Mouse (Mus musculus) WW6 (cell line): ENCODE data around the gene S100a10.

Source experiments
- DNase-seq: peaks from one replicate; pipeline ENCODE4 v3.0.0-alpha.2; 2013; ENCODE audit warnings: low read depth, low spot score

Gene S100a10

GRCm38 (mm10) chr3:93547749-93548540 lies 6.9 kb upstream of the S100a10 start:
- no peak for DNase-seq

DNA sequence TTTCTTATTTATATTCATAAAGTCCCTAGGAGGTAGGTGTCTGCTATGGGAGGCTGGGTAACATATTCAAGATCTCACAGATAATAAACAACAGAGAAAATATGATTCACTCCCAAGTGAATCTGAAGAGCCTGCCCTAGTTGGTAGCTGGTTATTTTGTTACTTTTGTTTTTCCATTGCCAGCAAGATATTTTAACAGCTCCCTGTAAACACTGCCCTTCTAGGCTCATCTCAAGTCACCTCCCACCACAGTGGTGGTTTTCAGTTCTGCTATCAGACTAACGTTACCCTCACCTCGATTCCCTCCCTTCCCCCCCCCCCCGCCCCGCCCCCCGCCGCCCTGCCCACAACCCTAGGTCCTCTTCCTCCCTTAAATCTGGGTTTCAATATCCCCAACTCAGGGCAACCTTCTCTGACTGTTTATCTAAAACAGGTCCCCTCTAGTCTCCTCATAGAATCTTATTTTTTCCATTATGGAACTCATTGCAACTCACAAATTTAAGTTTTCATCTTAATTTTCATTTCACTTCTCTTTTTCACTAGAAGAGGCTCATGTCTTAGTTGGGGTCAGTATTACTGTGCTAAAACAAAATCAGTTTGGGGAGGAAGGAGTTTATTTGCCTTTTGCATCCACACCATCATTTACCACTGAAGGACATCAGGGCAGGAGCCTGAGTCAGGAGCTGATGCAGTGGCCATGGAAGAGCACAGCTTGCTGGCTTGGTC lies 6.2 kb upstream of the S100a10 start:
- DNase-seq, result no peak

- no peak for DNase-seq
Measured at GRCm38 (mm10) chr3:93549986-93550385, 4.9 kb upstream of the S100a10 start.

- DNase-seq, result no peak
Measured at GRCm38 (mm10) chr3:93551950-93552901, 2.7 kb upstream of the S100a10 start.

DNA sequence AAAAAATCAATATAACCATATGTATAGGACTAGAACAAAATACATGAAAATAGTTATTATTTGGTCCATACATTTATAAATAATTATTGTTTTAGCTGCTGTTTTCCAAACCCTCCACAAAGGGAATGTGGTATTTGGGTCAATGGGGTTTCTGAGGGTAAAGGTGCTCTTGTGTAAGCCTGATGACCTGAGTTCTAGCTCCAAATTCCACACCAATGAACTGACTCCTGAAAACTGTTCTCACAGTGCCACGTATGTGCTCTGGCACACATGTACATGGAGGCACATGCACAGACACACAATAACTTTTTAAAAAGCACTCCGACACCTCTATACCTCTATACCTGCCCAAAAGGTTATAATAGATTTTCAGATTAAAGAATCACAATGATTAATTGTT lies 1.6 kb upstream of the S100a10 start:
- DNase-seq, result no peak

DNA sequence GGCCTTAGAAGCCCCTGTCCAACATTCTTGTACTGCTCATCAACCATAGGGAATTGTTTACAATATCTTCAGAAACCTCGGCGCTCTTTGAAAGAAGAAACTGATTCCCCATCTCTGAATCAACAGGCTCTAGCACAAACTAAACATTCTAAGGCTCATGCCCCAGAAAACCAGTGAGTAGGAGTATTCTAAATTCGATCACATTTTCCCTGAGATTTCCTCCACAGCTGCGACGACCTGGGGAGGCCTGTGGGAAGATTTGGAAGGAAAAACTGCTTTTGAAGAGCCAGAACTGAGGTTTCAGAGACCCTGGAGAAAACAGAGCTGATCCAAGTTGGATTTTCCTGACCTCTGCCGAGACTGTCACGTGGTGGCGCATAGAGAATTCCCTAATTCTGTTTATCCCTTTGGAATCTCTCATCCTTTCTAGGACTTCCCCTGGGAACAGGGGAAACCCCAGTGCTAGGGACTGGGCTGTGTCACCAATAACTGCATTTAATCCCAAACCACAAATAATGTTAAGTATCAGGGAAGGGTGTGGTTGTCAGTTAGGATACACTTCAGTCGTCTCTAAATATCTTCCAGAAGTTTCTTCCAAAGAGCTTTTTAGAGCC lies 1.0 kb upstream of the S100a10 start:
- DNase-seq, result no peak

- DNase-seq, result no peak
Measured at GRCm38 (mm10) chr3:93554379-93554980, 400 bp upstream of the S100a10 start.

DNA sequence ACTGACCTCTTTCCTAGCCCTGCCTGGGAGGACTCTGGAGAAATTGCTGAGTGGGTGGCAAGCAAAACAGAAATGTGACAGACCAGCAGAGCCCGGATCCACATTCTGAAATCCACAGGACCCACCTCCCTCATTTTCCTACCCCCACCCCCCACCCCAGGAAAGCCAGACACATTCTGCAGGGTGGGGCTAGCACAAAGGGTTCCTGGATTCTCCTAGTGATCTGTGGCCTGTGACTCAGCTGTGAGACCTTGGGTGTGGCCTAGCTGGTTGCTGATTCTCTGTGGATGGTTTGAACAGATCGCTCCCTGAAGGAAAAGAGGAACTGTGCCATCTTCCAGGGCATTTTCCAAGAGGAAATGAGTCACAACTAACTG lies 986 bp downstream of the S100a10 start:
- DNase-seq, result no peak

- no peak for DNase-seq
Measured at GRCm38 (mm10) chr3:93556599-93556998, 1.7 kb downstream of the S100a10 start.

GRCm38 (mm10) chr3:93557471-93557870 lies 2.6 kb downstream of the S100a10 start:
- no peak for DNase-seq

- no peak for DNase-seq
Measured at GRCm38 (mm10) chr3:93559961-93560360, 5.1 kb downstream of the S100a10 start.

DNA sequence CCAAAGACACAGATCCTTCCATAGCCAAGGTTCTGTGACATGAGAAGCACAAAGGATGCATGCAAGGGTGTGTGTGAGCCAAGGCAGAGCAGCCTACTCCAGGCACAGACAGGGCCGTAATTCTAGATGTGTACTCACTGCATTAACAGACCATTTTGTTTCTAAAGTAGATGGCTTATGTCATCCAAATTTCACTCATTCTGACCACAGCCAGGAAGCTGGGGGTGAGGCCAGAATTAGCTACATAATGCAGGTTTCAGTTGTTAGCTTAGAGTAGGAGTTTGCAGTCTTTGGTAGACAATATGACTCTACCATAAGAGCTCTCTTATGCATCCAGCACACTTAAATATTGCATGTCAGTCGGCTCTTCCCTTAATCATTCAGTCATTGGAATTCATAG lies 7.5 kb downstream of the S100a10 start:
- no peak for DNase-seq

GRCm38 (mm10) chr3:93563216-93563615 lies 8.3 kb downstream of the S100a10 start:
- DNase-seq, result no peak

DNA sequence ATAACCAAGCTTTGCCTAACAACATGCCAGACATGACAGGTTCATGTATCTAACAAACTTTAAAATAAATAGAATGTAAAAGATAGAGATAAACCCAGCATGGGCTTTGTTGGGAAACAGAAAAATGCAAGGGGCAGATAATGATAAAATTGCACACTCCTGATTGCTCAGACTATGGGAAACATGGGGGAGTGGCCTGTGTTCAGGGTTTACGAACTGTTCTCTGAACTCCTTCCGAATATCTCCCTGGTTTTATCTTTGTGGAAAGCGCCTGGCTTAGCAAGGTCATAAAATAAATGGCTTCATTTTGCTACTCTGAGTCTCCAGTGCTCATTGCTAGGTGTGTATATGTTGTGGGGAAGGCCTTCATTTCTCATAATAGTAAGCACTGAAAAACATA lies 12.0 kb downstream of the S100a10 start:
- no peak for DNase-seq

DNA sequence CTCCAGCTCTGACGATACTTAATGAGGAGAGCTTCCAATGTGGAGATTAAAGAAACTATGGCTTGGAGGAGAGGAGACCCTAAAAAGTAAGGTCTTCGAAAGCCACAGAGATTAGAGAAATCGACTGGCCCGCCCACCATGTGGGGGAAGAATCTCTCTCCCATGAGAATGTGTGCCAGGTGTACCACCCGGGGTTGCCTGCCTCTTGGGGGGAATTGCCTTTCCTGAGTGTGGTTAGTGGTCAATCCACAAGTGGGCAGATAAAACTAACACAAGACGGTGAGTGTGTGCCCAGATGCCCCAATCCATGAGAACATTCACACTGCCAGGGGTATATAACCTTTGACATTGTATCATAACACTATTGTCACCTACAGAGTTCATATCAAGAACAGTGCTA lies 12.8 kb downstream of the S100a10 start:
- DNase-seq, result no peak

DNA sequence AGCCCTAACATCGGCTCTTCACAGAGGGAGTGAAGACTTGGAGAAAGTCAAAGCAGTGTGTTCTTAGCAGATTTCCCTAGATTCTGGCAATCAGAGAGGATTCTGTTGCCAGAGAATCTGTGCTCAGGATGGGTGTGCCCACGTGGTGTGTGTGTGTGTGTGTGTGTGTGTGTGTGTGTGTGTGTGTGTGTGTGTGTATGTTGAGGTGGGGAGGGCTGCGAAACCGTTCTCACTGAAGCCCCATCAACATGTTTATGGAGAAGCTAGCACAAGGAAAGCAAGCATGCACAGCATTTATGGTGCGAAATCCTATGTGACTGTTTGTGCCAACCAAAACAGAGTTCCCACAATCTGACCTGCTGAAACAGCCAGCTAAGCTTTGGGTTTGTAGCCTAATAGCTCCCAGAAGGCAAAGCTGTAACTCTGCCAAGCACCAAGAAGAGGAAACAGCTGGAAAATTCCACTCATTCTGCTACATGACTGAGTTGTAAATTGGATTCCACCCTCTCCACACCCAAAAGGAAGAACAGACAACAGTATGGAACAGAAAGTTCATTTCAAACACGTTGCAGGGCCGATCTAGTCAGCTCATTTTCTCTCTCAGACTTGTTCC lies 13.7 kb downstream of the S100a10 start:
- DNase-seq, result no peak

DNA sequence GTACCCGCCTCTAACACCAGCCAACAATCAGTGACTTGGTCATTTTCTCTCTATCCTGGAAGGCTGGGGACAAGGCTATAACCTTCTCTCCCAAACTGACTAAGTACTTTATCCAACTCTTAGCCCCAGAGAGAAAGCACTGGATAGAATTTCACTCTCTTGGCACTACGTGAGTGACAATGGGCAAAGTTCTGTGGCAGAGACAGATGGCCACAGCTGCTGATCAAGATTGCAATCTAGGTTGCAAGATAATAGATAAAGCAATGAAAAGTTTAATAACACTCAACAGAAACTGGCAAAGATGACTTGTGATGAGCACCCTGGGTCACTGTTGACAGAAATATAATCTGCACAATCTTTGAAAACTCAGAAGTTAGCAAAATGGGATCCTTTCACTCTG lies 14.2 kb downstream of the S100a10 start:
- no peak for DNase-seq

GRCm38 (mm10) chr3:93572058-93572791 lies 17.3 kb downstream of the S100a10 start:
- no peak for DNase-seq

GRCm38 (mm10) chr3:93579317-93580038 lies 24.6 kb downstream of the S100a10 start:
- no peak for DNase-seq
